Mouse (Mus musculus): ENCODE measurements around the gene Dtd1.
A peak's percentile ranks its signal among the peaks of the same experiment; 100 is the strongest.

The Dtd1 gene

DNA sequence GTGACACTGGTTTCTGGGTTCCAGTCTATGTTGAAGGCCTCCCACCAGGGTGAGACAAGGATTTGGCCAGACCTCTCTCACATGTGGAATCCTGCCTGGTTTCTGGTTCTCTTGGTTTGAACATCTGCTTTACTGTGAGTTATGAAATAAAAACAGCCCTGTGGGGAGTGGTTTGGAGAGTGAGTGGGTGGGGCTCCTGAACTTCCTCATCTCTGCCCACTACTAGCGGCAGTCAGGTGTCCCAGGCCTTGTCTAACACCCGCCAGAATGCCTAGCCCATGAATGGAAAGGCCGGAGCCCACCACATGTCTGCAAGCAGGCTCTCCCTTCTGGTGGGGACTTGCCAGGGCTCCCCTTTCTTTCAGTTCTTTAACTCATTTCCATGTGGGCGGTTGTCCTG, 42.3 kb downstream of the Dtd1 start:
- no peak for DNase-seq

DNA sequence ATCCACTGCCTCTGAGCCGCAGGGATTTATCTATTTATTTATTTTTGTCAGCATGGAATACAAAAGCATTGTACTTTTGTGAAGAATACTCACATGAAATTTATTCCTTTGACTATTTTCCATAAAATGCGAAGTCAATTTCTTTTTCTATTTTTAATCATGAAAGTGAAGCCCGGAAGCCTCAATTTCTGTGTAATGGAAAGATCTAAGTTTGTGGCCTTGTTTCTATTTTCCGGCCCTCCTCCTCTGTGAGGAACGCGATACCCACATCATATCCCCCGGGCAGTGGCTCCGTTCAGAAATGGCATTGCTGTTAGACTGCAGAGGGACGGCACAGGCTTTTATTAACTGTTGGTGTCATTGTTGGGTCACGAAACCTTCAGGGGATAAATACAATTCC, 46.7 kb downstream of the Dtd1 start:
- DNase-seq: no peak

DNA sequence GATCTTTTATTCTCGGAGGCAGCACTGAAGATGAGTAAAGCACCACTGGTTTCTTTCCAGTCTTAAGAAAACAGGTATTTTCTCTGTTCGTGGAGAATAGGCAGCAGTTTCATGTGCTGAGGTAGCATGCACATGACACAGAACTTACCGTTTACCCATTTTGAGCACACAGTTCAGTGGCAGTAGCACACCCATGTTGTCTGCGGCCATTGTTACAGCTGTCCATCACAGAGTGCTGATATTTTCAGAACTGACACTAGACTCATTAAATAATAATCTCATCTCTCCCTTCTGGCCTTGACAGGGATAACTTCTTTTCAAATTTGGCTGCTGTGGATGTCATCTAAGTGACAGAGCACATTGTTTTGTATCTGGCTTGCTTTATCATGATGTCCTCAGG, 47.5 kb downstream of the Dtd1 start:
- DNase-seq: no peak

DNA sequence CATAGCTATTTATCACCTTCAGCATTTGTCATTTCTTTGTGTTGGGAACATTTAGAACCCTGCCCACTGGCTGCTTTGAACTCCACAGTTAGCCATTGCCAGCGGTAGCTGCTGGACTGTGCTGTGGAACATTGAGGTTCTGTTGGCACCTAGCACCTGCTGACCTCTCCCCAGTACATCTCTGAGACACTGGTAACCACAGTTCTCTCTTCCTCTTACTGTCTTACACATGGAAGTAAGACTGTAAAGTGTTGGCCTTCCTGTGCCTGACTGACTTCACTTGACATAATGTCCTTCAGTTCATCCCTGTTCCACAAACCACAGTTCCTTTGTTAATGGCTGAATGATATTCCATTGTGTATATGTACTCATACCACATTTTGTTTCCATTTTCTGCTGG, 50.3 kb downstream of the Dtd1 start:
- no peak for DNase-seq

DNA sequence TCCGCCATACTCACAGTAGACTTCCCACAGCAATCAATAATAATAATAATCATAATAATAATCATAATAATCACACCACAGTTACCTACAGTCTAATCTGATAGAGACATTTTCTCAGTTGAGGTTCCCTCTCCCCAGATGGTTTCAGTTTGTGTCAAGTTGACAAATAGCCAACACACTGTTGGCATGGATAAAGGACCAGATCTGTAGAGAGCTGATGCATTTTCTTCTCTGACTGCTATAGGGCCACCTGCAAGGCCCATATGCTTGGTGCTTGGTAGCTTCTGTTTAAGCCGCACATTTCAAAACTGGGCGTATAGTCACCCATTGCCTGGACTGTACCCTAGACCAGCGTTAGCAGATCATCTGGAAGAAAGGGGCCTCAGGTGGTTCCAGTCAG, 53.1 kb downstream of the Dtd1 start:
- DNase-seq: peak; percentile 19

DNA sequence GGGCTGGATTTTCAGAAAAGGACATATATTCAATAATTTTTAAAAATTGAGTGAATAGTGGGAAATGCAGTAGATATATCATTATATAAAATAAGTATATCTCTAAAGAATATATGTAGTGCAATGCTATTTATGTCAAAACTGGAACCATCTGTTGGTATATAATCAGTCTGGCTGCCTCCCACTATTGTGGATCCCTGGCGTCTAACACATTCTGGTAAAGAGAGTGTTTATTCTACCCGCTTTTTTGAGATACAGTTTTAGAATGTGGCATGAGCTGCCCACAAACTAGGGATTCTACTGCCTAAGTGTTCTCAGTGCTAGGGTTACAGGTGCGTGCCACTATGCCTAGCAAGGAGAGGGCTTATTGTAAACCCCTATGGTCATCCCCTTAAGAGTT, 55.6 kb downstream of the Dtd1 start:
- no peak for DNase-seq

DNA sequence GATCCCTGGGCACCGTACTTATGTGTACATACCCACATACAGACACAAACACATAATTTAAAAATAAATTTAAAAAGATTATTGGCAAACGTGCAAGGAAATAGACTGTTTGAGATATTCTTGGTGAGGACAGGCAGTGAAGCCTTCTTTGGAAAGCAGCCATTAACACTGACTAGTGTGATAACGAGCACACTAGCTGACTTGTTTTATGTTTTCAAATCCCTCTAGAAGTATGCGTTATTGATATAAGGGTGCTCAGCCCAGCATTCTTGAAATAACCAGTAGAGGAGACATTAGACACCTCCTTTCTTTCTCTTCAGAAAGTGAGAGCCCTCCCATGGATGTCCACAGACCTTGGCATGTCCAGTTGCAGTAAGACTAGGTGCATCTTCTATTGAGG, 68.8 kb downstream of the Dtd1 start:
- DNase-seq: no peak

DNA sequence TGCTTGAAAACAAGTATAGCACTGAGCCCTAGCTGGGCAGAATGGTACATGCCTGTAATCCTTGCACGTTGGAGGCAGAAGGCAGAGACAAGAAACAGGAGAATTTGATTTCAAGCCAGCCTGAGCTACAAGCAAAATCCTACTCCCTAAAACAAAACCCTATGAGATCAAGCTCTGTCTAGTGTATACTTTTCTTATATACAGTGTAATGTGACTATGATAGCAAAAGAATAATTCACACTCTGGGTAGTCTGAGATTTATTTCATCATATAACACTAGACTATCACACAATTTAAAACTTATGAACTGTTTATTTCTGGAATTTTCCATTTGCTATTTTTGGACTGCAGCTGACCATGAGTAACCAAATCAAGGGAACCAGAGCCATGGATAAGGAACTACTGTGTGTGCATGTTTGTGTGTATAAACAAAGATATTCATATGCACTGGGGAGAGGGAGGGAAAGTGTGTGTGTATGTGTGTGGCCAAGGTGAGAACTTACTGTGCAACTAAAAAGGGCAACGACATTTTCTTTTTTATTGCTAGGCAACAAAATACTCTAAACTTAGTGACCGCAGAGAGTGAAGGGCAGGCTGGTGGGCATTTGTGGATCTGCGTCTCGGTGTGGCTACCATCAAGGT, 70.7 kb downstream of the Dtd1 start:
- no peak for DNase-seq

DNA sequence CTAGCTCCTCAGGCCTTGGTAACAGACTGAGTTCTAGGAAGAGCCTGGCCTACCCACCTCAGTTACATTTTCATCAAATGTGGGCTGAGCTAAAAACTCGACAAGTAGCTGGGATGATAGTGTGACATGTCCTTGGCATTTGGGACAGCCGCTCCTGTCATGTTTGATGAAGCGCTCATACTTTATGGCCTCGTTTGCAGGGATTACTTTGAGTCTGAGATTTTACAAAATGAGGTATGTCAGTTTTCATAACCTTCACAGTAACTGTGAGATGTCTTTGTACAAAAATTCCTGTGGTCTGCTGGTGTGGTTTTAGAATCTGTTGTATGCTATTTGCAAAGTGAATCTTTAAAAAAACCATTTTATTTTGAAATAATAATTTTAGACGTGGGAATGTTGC, 72.7 kb downstream of the Dtd1 start:
- DNase-seq: no peak

DNA sequence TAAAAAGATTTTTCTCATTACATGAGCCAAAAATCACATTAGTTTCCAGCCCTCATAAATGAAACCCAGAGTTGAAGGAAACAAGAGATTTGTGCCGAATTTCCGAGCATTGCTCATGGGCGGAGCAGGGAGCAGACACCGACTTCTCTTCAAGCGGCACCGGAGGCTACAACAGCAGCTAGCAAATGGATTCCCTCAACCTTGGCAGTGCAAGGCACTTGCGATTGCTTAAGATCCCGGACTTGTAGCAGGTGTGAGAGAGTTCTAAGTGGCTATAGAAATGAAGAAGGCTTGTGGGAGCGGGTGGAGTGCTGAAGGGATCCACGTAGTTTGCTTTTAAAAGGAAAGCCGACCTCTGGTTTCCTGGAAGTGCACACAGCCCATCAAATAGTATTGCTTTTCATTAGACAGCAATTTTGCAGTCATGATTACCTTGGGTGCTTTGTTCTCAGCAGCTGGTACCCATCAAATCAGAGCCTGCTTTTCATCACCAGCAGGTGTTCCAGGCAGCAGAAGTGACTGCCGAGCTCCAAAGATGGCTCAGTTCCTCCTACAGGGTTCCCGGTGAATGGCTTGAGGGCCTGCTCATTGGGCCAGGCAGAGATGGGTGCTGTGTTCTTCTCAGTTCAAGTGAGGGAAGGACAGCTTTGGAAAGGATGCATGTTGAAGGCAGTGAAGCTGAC, 77.0 kb downstream of the Dtd1 start:
- no peak for DNase-seq

DNA sequence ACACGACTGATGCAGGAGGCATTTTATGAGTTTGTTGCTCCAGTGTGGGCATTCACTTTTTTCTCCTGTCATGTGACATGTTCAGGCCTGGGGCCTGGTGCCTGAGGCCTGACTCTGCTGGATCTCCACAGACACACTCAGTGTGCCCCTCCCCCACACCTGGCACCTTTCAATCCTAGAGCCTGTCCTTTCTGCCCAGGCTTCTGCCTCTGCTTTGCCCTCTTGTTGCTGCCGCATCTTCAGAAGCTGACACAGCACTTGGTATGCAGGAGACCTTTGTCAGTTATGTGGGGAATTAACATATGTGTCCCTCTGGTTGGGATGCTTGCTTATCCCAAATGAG, 77.5 kb downstream of the Dtd1 start:
- no peak for DNase-seq

DNA sequence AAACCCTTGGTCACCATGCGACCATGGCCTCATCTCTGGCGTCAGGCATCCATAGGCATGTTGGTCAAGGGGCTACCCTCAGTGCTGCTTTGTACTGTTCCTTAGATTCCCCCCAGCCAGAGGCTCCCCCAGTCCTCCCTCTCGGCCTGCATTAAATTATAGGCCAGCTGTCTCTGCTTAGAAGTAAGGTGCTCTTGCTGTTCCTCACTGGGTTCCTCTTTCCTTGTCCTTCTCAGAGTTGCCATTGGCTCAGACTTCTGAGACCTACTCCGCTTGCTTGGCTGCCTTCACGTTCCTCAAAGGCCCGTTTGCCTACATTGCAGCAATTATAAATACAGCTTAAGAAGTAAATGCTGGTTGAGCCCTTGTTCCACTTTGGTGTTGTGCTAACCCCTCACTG, 79.1 kb downstream of the Dtd1 start:
- no peak for DNase-seq

DNA sequence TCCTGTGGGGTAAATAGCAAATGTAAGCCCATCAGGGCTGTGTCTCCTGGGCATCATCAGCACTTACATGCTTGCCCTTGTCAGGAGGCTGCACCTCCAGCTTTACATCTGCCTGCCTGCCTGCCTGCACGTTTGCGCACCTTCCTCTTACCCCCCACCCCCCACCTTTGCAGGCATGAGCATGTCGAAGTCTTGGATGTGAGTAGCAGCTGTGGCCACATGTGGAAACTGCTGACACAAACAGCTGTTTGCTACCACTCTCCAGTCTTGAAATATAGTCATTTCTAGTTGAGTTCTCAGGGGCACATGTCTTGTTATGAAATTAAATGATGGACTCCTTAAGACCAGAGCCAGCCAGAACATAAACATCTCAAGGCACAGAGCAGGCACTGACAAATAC, 79.7 kb downstream of the Dtd1 start:
- no peak for DNase-seq

DNA sequence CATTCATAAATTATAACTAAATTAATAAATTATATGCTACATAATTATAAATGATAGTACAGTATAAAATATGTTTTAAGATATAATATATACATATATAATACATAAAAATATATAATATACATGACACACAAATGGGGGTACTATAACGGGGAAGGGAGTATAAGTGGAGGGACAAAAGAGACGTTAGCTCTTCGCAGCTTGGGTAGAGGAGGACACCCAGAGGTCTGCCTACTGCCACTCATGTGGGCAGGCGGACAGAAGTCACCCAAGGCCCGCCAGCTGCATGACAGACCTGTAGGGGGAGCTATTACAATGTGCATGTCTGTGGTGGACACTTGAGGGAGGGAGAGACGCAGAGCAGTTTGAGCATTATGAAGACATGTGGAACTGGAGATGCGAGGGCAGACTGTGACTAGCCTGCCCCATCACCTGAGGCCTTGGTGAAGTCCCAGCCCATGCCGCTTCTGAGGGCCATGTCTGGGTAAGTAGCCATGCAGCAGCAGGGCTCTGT, 92.6 kb downstream of the Dtd1 start:
- DNase-seq: no peak

DNA sequence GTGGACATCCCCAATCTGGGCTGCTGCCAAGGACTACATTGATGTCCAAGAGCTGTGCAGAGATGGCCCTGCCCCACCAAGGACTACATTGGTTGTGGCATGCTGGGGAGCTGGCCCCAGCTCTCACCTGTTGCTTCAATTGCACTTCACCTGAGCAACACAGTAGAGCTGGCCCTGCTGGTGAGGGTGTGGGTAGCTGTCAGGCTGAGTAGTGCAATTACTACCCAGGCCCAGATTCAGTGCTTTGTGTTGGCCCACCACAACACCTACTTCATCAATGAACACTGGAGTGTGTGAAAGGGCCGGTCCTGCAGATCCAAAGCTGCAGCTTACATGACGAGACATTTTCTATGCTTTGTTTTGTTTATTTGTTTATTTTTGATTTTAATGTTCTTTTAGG, 93.1 kb downstream of the Dtd1 start:
- no peak for DNase-seq

DNA sequence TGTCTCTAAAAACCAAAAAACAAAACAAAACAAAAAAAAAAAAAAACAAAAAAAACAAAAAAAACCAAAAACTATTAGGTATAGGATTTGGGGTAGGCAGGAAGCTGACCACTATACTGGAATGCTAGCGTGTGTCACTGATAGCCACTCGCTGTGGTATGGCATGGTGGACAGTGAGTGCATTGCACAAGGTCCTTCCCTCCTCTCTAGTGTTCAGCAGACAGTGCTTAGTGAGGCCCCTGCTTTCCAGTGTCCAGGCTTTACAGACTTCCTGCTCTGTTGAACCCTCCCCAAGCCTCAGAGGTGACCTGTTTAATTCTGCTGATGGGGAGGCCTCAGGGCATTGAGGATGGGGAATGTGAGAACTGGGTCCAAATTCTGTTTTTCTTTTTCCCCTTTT, 95.2 kb downstream of the Dtd1 start:
- no peak for DNase-seq

DNA sequence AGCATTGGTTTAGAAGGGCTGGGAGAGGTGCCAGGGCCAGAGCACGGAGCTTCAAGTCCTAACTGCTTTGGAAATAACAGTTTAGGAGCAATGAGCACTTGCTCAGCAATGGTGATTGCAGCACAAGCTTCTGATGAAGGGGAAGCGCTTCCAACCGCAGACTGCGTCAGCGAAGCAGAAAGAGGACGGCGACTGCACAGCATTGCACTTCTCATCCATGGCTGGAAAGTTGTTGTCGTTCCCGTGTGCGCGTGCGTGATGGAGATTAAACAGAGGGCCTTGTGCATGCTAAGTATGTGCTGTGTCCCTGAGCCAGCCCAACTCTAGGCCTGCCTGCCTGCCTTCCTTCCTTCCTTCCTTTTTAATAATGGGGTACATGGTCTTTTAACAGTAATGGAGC, 98.3 kb downstream of the Dtd1 start:
- no peak for DNase-seq

DNA sequence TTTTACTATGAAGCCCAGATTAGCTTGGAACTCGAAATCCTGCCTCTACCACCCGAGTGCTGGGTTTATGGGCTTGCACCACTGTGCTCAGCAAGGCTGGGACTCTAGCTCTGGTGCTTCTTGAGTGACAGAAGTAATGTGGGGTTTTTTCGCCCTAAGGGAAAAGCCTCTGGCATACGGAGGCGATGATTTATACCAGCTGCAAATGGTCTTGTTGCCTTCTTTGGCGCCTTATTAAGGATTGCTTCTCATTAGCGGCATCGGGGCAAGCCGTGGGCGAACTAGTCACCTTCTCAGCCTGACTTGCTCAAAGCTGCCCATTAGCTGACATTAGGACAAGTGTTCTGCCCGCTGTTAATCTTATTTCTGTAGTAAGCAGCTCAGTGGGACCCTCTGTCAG, 100.9 kb downstream of the Dtd1 start:
- no peak for DNase-seq

DNA sequence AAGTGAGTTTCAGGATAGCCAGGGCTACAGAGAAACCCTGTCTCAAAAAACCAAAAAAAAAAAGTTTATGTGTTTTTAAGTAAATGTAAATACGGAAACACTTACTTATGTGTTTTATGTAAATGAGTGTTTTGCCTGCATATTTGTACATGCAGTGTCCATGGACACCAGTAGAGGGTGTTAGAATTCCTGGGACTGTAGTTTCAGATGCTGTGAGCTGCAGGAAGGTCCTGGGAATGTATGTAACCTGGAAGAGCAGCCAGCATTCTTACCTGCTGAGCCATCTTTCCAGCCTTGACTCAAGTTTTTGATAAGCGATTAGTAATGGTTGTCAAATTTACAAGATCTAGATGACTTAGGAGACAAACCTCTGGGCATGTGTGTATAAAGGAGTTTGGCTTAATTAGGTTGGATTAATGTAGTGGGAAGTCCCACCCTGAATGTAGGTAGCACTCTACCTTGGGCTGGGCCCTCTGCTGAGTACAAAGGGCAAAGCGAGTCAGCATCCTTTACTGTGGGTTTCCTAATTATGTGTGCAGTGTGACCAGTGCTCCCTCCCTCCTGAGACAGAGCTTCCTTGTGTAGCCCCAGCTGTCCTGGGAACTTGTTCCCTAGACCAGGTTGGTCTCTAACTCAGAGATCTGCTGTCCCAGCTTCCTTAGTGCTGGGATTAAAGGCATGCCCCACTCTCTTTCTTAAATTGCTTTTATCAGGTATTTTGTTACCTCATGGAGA, 101.9 kb downstream of the Dtd1 start:
- DNase-seq: no peak

DNA sequence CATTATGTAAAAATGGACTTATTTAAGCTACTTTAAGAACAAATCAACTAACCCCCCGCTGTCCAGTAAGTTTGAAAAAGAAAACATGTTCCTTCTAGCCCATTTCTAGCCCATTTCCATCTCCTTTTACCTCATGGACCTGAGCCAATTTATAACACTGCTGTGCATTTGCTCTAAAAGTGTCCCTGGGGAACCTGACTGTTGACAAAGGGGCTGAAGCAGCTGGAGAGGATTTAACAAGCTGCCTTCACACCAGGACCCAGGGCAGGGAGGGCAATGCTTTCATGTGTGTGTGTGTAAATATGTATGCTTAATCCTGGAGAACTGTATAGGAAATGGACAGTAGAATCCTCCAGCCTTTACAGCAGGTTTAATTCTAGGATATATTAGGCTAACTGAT, 109.6 kb downstream of the Dtd1 start:
- no peak for DNase-seq

DNA sequence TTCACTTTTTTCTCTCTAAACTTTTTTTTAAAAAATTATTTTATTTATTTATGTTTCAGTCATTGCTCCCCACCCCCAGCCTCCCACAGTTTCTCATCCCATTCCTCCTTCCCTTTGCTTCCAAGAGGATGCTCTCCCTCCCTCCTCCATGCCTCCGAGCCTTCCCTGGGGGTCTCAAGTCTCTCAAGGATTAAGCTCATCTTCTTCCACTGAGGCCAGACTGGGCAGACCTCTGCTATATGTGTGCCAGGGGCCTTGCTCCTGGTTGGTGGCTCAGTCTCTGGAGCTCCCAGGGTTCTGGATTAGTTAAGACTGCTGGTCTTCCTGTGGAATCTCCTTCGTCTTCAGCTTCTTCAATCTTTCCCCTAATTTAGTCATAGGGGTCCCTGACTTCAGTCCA, 110.0 kb downstream of the Dtd1 start:
- no peak for DNase-seq

DNA sequence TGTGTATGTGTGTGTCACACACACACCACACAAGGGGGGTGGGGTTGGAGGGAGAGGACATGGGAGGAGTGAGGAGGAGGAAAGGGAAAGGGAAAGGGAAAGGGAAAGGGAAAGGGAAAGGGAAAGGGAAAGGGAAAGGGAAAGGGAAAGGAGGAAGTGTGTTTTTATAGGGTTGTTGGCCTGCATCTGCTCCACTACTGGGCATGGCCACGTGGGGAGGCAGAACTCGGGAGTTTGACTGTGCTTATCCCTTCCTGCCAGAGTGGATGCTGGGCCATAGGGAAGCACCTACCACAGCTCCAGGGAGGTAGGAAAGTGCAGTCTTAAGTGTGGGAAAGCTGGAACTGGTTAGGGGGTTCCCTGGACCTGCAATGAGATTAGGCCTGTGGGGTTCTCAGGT, 114.9 kb downstream of the Dtd1 start:
- DNase-seq: no peak

DNA sequence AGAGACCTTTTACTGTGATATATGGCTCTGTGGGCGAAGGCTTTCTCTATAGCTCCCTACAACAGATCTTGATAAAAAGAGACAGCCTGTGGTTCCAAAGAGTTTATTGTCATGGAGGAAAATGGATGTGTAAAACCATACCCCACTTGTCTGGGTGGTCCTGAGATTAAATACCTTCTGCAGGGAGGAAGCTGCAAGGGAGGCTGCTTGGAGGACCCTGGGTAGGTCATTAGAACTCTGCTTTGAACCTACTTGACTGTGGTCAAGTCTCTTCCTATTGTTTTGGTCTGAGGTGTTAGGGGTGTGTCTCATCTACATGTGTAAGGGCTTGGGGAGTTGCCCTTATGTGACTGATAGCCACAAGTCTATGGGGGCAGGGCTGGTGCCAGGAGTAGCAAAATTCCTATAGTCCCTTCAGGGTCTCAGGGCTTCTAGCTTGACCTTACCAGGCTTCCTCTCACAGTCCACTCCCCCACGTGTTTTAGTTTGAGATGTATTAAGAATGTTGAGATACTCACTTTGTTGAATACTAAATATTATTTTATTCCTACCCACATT, 115.6 kb downstream of the Dtd1 start:
- DNase-seq: no peak

DNA sequence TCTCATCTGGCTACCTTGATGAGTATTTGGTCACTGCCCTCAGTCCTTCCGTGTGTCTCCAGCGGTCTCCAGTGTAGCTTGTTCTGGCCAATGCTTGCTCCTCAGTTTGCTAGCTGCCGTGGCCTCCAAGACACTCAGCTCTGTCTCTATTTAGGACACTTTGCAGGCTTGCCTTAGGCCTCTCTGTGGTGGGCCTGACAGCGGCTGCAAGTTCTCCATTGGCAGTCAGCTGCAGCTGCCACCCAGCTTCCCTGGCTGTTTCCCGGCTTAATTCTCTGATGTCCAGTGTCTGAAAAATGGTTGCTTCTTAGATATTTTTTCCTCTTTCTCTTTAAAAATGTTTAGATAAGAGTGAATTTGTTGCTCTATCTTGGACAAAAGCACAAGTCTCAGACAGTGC, 116.6 kb downstream of the Dtd1 start:
- no peak for DNase-seq
